Mouse (Mus musculus): Measurements from ENCODE around the gene Donson. TPM values are rescaled to one million over a fixed set of nuclear protein-coding genes. Genes with fewer than 3 reads are reported as not detected.

Donson gene
- polyA plus RNA-seq, 1 experiment from 2014 or later, result 23.2 TPM

DNA sequence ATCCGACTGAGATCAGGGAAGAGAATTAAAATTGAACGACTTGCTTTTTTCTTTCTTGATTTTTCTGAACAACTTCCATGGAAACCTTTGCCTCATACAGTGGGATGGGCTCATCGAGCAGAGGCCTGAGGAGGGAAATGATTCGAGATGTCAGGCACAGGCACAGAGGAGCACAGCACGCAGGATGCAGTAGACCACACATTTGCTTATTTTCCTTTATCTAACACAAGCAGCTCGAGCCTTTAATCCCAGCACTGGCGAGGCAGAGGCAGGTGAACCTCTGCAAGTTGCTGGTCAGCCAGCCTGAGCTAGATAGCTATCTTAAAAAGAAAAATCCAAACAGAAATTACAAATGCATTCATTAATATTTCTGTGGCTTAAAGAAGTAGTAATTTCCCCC is 1.2 kb upstream of the Donson start:
- DNase-seq (ENCODE audit: low spot score), result no peak

DNA sequence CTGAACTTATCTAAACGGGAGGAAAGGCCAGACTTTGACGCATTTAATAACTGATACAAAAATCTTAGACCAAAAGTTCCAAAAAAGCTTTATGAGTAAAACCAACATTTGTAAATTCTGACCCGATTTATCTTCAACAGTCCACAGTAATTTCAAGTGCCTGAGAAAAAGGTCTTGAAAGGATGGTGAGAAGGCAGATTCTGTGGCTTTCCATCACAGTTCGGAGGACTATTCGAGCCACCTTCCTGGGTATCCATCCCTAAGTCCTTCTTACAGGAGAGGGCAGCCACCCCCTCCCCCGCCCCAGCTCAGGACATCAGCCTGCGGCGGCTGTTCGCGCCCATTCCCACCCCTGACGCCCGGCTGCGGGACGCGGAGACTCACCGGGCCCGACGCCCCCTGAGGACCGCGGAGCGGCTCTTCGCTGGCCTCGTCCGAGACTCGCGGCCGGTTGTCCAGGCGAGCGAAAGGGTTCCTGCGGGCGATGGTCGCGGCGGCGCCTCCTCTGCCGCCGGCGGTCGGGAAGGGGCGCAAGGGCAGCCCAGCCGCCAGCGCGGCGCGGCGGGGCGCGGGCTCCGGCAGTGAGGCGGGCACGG is 449 bp downstream of the Donson start:
- no peak for DNase-seq (ENCODE audit: low spot score)

DNA sequence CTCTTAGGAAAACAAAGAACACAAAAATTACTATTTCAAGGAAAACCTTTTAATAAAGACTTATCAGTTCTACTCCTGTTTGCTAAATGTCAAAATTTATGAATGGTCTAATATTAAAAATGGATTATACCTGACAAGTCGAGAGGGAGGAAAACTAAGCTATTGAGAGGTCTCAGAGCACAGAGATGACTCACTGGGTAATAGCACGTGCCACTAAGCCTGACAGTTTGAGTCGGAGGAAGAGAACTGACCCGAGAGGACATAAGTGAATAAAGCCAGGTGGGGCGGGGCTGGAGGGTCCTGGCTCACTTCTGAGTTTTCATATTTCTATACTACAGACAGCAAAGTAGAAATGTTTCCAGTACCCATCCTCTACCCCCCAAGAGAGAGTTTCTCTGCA is 2.2 kb downstream of the Donson start:
- DNase-seq (ENCODE audit: low spot score), result no peak

DNA sequence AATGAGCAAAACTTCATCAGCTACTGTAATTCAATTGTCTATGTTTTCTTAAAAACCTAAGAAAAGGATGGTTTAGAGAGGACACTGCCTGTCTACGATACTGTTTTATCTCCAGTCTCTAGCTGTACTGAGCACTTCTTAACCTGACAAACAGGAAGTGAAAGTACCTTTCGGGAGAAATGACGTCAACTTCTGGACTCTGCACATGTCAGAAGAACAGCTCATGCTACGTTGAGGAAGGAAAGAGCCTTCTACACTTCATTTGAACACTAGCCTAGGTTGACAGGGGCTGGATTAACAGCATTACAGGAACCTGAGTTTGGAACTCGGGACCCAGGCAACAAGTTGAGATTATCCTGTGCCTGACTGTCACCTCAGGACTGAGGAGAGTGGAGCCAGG is 3.0 kb downstream of the Donson start:
- peak; percentile 66 for DNase-seq (ENCODE audit: low spot score)

DNA sequence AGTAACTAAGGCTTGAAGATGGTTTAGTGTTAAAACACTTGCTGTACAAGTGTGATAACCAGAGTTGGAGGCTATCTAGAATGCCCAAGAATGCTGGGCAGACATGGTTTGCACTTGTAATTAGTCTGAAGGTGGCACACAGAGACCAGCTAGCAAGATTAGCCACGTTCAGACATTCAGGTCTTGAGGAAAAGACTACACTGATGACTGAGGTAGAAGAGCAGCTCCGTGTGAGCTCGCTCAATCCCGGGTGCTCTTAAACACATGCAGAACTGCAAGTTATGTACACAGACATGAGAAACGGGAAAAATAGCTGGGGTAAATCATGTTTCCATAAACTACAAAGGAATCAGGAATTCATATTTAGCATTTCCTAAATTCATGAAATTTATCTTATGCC is 7.9 kb downstream of the Donson start:
- no peak for DNase-seq (ENCODE audit: low spot score)

DNA sequence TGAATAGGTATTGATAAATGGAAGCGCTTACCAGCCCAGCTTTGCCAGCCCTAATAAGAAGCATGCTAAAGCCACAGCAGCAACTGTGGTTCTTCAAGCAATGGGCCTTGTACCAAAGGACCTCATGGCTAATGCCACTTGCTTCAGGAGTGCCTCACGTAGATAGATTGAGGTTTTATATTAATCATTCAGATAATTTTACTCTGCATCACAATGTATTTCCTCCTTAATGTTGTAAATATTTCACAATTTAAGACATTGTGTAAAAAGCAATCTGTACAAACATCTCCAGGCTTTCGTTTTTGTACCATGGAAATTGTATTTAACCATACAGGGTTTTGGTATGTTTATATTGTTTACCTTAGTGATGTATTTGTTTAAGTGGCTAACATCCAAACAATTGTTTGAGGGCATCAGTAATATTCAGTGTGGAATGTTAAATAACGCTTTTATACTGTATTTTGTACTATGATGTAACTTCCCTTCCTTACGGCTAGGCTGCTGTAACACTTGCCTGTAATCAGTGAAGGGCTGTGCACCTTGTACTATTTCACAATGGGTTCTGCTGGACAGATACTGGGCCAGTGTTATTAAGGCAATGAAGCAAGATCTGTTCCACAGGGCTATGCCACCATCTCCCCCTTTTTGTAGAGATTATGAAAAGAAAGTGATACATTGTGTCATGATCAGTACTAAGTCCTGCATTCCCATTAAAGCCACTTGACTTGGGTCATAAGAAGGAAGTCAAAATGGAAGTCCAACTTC is 10.2 kb downstream of the Donson start:
- no peak for DNase-seq (ENCODE audit: low spot score)

DNA sequence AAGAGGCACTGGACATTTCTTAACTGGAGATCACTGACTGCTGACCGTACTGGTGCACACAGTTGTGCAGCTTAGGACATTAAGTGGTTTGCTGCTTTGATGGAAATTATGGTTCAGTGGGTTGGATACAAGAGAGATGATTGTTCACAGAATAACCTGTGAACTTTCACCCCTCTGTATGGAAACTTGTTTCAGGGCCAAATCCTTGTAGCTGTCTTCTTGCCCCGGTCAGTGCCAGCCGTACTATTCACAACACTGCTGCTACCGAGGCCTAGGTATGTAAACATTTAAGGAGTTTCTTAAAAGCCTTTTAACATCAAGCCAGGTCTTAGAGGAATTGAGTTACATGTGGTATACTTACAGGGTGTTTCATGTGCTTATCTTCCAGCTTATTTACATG is 14.1 kb downstream of the Donson start:
- DNase-seq (ENCODE audit: low spot score), result no peak

DNA sequence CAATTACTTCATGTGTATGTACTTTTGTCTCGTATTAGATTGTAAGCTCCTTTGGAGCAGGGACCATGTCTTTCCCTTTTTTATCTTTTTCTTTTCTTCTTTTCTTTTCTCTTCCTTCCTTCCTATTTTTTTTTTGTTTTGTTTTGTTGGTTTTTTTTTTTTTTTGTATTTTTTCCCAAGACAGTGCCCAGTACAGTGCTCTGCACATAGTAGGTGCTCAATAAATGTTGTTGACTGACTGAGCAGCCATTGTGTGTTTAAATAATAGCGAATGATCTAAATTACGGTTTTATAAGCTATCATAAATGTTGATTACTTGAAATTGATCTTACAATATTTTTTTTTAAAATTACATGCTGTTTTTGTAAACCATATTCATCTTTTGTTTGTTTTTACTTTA is 24.8 kb downstream of the Donson start:
- DNase-seq (ENCODE audit: low spot score), result no peak

DNA sequence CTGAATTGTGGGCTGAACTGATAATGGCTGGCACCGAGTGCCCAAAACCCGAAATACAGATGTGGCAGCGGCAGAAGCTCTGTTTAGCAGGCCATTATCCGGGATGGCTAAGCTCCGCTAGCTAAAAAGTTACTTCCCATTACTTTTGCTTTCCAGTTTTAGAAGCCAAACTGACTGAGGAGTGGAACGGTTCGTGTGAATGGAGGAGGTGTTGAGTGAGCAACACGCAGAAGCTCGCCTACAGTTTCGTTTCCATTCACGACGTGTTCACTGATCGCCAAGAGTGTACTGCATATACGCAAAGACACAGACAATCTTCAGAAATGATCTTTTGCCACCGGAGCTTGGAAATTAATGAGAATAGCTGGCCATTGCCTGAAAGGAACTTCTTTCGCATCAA is 26.2 kb downstream of the Donson start:
- DNase-seq (ENCODE audit: low spot score), result no peak

DNA sequence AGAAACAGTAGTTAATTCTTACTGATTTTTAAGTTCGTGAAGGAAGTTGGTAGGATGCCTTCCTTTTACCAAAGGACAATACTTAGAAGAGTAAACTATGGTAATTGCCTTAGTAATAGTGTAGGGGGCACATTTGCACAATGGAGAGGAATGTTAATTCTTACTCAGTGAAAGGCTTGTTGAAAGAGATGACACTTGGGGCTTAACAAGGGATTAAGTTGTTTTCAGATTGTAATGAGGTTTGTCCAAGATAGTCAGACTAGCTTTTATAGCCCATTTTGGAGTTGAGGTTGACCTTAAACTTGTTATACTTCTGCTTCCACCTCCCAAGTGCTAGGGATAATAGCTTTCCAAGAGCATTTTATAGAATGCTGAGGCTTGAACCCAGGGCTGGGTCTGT is 27.2 kb downstream of the Donson start:
- no peak for DNase-seq (ENCODE audit: low spot score)

DNA sequence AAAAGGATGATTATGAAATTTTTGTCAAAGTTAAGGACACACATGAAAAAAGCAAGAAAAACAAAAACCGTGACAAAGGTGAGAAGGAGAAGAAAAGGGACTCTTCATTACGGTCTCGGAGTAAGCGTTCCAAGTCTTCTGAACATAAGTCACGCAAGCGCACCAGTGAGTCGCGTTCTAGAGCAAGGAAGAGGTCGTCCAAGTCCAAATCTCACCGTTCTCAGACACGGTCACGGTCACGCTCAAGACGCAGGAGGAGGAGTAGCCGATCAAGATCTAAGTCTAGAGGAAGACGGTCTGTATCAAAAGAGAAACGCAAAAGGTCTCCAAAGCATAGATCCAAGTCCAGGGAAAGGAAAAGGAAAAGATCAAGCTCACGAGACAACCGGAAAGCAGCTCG is 28.8 kb downstream of the Donson start:
- DNase-seq (ENCODE audit: low spot score), result no peak

DNA sequence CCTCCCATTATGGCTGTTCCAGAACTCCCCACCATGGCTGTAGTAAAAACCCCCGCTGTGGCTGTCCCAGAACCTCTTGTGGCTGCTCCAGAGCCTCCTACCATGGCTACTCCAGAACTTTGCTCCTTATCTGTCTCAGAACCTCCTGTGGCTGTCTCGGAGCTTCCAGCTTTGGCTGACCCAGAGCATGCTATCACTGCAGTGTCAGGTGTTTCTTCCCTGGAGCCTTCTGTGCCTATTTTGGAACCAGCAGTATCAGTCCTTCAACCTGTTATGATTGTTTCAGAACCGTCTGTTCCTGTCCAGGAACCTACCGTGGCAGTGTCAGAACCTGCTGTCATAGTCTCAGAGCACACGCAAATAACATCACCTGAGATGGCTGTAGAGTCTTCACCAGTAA is 30.1 kb downstream of the Donson start:
- DNase-seq (ENCODE audit: low spot score), result no peak

DNA sequence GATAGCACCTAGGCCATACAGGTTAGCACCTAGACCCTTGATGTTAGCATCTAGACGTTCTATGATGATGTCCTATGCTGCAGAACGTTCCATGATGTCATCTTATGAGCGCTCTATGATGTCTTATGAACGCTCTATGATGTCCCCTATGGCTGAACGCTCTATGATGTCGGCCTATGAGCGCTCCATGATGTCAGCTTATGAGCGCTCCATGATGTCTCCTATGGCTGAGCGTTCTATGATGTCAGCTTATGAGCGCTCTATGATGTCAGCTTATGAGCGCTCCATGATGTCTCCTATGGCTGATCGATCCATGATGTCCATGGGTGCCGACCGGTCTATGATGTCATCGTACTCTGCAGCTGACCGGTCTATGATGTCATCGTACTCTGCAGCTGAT is 31.3 kb downstream of the Donson start:
- no peak for DNase-seq (ENCODE audit: low spot score)

DNA sequence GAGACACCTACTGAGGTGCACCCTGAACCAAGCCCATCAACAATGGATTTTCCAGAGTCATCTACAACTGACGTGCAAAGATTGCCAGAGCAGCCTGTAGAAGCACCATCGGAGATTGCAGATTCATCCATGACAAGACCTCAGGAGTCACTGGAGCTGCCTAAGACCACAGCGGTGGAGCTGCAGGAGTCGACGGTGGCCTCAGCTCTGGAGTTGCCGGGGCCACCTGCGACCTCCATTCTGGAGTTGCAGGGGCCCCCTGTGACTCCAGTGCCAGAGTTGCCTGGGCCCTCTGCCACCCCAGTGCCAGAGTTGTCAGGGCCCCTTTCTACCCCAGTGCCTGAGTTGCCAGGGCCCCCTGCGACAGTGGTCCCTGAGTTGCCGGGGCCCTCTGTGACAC is 33.3 kb downstream of the Donson start:
- no peak for DNase-seq (ENCODE audit: low spot score)

DNA sequence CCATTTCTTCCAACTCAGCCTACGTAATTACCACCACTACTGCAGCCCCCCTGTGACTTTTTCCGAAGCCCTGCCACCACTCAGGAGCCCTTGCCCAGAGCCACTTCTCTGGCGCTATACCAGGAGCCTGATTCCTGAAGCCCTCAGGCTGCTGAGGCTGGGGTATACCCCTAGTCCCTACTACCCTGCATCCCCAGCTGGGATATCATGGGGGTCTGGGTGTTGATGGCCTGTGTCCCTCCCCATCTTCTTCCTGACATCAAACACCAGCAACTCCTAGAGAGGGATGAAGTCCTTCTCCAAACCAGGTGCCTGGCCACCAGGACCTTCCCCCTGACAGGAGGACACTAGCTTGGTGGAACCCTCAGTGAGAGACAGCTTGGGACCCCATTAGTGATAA is 36.4 kb downstream of the Donson start:
- DNase-seq (ENCODE audit: low spot score), result no peak

DNA sequence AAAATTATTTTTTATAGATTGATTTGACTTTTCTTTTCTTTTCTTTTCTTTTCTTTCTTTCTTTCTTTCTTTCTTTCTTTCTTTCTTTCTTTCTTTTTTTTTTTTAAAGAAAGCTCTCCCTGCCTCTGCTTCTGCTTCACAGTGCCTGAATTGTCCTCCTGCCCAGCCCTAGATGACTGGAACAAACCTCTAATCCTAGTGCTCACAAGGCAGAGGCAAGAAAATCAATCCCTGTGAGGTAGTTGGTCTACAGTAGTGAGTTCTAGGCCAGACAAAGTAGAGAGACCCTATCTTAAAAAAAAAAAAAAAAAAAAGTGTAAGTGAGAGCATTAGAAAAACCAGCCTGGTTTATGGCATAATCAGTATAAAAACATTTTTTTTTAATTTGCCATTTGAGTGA is 38.8 kb downstream of the Donson start:
- DNase-seq (ENCODE audit: low spot score), result no peak

DNA sequence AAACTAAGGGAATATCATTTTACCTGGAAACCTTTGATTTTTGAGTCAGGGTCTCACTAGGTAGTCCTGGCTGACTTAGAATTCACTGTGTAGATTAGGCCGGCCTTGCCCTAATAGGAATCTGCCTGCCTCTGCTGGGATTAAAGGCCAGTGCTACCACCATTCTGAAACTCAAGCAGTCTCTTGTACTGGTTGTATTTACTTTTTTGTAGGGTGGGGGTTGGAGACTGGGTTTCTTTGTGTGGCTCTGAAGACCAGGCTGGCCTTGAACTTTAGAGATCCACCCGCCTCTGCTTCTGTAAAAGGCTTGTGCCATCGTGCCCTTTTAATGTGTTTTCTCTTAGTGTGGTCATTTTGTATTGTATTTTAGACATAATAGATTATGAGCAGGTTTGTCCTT is 39.3 kb downstream of the Donson start:
- DNase-seq (ENCODE audit: low spot score), result no peak

DNA sequence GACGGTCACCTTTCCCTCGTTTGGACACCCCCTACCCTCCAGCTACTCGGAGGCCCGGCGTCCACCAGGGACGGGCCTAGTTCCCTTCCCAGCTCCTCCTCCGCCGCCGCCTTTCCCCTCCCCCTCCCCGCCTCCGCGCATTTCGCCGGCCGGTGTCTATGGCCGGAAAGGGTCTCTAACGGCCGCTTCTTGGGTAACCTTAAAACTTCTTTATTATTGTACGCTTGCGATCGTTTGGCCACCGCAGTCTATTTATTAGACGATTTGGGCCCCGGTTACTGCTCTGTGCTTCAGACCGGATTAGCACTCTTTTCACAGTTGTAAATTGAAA is 40.4 kb downstream of the Donson start:
- DNase-seq (ENCODE audit: low spot score), result no peak

DNA sequence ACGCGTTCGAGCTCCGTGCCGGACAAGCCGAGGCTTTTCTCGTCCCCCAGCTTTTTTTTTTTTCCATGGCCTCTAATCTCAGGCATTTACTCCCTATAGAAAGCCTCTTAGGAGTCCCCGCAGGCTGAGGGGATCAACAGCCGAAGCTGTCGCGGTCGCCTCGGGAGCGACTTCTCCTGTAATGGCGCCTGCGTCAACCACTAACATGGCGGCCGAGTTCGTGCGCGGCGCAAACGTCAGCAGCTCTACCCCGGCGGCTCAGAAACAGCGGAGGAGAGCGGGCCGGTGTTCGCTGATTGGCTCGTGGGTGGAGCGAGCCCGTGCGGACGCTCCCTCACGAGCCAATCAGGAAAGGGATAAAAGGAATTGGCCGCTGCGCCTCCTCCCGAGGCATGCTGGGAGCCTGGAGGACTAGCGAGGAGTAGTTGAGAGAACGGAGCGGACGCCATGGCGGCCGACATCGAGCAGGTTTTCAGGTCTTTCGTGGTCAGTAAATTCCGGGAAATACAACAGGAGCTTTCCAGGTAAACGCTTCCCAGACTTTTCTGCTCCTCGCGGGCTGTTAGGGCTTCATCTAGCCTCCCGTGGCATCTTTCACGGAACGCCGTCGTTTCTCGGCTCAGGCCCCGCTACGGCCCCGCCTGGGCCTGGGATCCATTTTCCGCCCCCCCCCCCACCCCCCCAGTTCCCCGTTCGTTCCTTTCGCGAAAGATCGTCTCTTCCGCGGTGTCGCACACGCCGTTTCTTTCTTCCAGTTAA is 40.9 kb downstream of the Donson start, which contains the start of gene Son:
Son (plus strand) TSS at position 46 of the 759 bp plus-strand sequence.
- peak; percentile 98 for DNase-seq (ENCODE audit: low spot score)

DNA sequence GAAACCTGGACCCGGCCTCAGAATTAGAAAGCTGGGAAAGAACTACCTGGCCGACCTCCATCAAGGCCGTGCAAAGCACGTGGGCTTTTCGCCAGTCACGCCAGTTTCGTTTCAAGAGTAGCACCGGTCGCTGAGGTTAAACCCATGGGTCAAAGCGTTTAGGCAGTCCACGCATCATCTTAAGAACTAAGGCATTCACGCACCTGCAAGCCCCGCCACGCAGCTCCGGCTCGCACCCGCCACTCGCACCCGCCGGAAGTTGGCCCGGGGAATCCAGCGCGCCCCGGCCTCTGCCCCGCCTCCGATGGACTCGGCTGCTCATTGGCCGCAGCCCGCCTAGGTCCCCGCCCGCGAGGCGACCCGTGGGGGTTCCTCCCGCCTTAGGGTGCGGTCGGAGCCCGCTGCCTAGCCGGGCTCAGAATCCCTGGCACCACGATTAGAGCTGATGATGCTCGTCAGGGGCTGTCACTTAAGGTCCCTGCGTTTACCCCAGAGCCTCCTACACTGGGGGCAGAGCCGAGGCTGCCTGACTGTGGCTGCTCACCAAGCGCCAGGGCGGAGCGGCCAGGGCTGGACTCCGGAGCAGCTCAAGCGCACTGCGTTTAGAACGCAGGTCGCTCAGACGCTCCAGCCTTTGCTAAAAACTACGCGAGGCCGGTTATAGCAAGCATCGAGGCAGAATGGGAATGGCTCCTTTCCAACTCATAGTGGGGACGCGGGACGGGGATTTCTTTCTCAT is 41.7 kb downstream of the Donson start, which contains the start of gene Gart:
Gart (minus strand) TSS at position 272 of the 739 bp plus-strand sequence.
- DNase-seq (ENCODE audit: low spot score), result peak; percentile 93

DNA sequence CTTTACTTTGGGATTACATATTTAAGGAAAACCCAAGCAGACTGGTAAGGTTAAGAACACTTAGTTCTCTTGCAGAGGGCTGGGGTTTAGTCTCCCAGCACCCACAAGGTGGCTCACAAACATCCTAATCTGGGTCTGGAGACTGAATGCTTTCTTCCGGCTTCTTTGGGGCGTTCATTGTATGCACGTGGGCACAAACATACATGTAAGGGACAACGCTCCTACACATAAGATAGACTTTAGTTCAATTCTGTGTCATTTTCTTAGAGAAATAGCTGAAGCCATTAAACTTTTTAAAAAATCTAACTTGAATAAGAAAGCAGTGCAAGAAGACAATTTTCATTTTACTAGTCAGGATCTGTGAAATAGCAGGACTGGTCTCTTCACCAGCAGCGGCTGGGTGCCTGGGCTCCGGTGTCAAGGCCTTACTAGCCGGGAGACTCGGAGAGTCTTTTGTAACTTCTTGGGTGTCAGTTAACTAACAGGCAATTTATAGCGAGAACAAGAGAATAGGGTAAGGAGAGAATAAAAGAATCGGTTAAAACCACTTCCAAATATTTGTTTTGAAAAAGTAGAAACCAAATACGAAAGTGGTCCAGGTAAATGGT is 42.5 kb downstream of the Donson start:
- peak; percentile 81 for DNase-seq (ENCODE audit: low spot score)
